Mouse (Mus musculus): ENCODE measurements at regions not wholly inside any gene's neighbourhood (a gene's known extent, or its start where the extent isn't known, plus 50 kb on each side); places are given as distances from the start of the nearest gene placed in this dataset.

DNA sequence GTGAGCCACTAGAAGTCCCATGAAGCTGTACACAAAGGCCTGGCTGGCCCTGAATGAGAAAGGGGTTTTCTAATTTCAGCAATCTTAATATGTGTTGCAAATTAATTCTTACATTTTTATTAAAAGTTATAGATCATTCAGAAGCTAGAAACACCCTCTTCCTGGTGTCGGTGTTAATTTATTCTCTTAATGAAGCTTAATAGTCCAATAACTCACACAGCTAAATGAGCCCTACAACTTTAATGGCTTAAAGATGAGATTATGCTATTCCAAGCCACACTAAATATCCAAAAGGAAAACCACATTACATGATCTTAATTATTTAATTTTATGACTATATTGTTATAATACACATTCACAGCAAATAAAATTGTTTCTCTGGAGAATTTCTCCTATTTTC, 585.7 kb downstream of the Basp1 start:
- intact Hi-C loops (cut with DNase I): no loop called here
- Histone ChIP-seq H3K27ac (no peak overlapping the region), H3K4me1 (ENCODE audit: control insufficient read depth, insufficient read depth, low read length) (no peaks in the 10 kb centered on the region), H3K27me3 (ENCODE audit: control insufficient read depth, insufficient read depth, low read length) (no peaks in the 10 kb centered on the region), H3K9ac (ENCODE audit: low read depth, low read length) (no peak overlapping the region), H3K79me2 (replicated peaks; ENCODE audit: control insufficient read depth, insufficient read depth, low read length) (no peaks in the 10 kb centered on the region), H3K36me3 (ENCODE audit: control insufficient read depth, insufficient read depth, low read length) (no peaks in the 10 kb centered on the region), H3K4me3 (no peak overlapping the region)
- 96% methylated on average over 1 of the region's 1 CpGs for WGBS
- no peak for DNase-seq
- TF ChIP-seq CTCF (IDR thresholded peaks at IDR 0.05) (no peak), EP300 (IDR thresholded peaks at IDR 0.05; ENCODE audit: insufficient read depth, low read depth, low read length) (no peak), POLR2A (IDR thresholded peaks at IDR 0.05; ENCODE audit: insufficient read depth, low read depth, low read length) (no peak)

DNA sequence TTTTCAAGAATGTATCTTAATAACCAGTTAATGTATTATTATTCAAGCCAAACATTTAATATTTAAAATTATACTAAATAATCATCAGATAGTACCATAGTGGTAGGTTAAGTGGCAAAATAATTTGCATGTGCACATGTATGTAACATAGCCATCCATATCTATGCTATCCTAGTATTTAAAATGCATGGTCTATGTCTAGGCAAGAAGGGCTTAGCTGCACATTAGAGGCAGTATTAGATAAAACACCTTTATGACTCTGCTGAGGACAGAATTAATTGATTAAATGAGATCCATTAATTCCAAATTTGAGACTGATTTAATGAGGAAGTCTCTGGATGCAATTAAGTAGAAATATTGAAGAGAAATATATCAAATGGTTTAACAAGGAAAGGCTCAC, 586.3 kb downstream of the Basp1 start:
- Histone ChIP-seq H3K79me2 (replicated peaks; ENCODE audit: control insufficient read depth, insufficient read depth, low read length) (no peaks in the 10 kb centered on the region), H3K27ac (no peak overlapping the region), H3K27me3 (ENCODE audit: control insufficient read depth, insufficient read depth, low read length) (no peaks in the 10 kb centered on the region), H3K36me3 (ENCODE audit: control insufficient read depth, insufficient read depth, low read length) (no peaks in the 10 kb centered on the region), H3K9ac (ENCODE audit: low read depth, low read length) (no peak overlapping the region), H3K4me1 (ENCODE audit: control insufficient read depth, insufficient read depth, low read length) (no peaks in the 10 kb centered on the region), H3K4me3 (no peak overlapping the region)
- intact Hi-C loops (cut with DNase I): no loop called here
- DNase-seq: no peak
- TF ChIP-seq CTCF (IDR thresholded peaks at IDR 0.05): no peak
- TF ChIP-seq POLR2A (IDR thresholded peaks at IDR 0.05; ENCODE audit: insufficient read depth, low read depth, low read length): no peak
- TF ChIP-seq EP300 (IDR thresholded peaks at IDR 0.05; ENCODE audit: insufficient read depth, low read depth, low read length): no peak

GRCm38 (mm10) chr15:24796836-24797235, 616.7 kb downstream of the Basp1 start:
- Histone ChIP-seq H3K9ac (ENCODE audit: low read depth, low read length) (no peak overlapping the region), H3K27me3 (ENCODE audit: control insufficient read depth, insufficient read depth, low read length) (no peaks in the 10 kb centered on the region), H3K36me3 (ENCODE audit: control insufficient read depth, insufficient read depth, low read length) (no peaks in the 10 kb centered on the region), H3K27ac (no peak overlapping the region), H3K79me2 (replicated peaks; ENCODE audit: control insufficient read depth, insufficient read depth, low read length) (no peaks in the 10 kb centered on the region), H3K4me3 (no peak overlapping the region), H3K4me1 (ENCODE audit: control insufficient read depth, insufficient read depth, low read length) (no peaks in the 10 kb centered on the region)
- TF ChIP-seq CTCF (IDR thresholded peaks at IDR 0.05) (no peak), POLR2A (IDR thresholded peaks at IDR 0.05; ENCODE audit: insufficient read depth, low read depth, low read length) (no peak), EP300 (IDR thresholded peaks at IDR 0.05; ENCODE audit: insufficient read depth, low read depth, low read length) (no peak)
- intact Hi-C loops (cut with DNase I): no loop called here
- WGBS: 54% methylated on average over 1 of the region's 1 CpGs
- DNase-seq: no peak

- intact Hi-C loops (cut with DNase I): no loop called here
- WGBS: 84% methylated on average over 4 of the region's 4 CpGs
- Histone ChIP-seq H3K27me3 (ENCODE audit: control insufficient read depth, insufficient read depth, low read length) (no peaks in the 10 kb centered on the region), H3K27ac (no peak overlapping the region), H3K9ac (ENCODE audit: low read depth, low read length) (no peak overlapping the region), H3K4me3 (no peak overlapping the region), H3K4me1 (ENCODE audit: control insufficient read depth, insufficient read depth, low read length) (no peaks in the 10 kb centered on the region), H3K79me2 (replicated peaks; ENCODE audit: control insufficient read depth, insufficient read depth, low read length) (no peaks in the 10 kb centered on the region), H3K36me3 (ENCODE audit: control insufficient read depth, insufficient read depth, low read length) (no peaks in the 10 kb centered on the region)
- DNase-seq: no peak
- TF ChIP-seq CTCF (IDR thresholded peaks at IDR 0.05) (no peak), EP300 (IDR thresholded peaks at IDR 0.05; ENCODE audit: insufficient read depth, low read depth, low read length) (no peak), POLR2A (IDR thresholded peaks at IDR 0.05; ENCODE audit: insufficient read depth, low read depth, low read length) (no peak)
Observed at GRCm38 (mm10) chr15:24793381-24793780, 620.2 kb downstream of the Basp1 start.

DNA sequence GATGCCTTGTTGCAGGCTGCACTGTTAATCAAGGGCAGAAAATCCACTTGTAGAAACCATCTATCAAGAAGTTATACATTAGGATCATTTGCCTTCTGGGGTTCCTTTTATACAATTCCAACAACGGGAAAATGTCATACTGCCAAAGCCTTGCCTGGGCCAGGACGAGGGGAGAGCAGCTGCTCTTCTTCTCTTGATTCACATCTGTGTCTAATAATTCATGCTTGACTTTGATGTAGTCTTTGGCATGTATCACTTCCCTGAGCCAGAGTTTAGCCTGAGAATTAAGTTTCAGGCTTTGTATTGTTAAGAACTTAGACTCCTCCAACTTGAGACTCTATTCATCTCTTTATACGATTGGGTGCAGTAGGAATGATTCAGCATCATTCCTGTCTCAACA, 627.2 kb downstream of the Basp1 start:
- intact Hi-C loops (cut with DNase I): no loop called here

GRCm38 (mm10) chr15:24778234-24778633, 635.3 kb downstream of the Basp1 start:
- intact Hi-C loops (cut with DNase I): no loop called here
- DNase-seq: no peak
- Histone ChIP-seq H3K9ac (ENCODE audit: low read depth, low read length) (no peak overlapping the region), H3K27me3 (ENCODE audit: control insufficient read depth, insufficient read depth, low read length) (no peaks in the 10 kb centered on the region), H3K4me1 (ENCODE audit: control insufficient read depth, insufficient read depth, low read length) (no peaks in the 10 kb centered on the region), H3K79me2 (replicated peaks; ENCODE audit: control insufficient read depth, insufficient read depth, low read length) (no peaks in the 10 kb centered on the region), H3K36me3 (ENCODE audit: control insufficient read depth, insufficient read depth, low read length) (no peaks in the 10 kb centered on the region), H3K27ac (no peak overlapping the region), H3K4me3 (no peak overlapping the region)
- 56% methylated on average over 1 of the region's 1 CpGs for WGBS
- TF ChIP-seq POLR2A (IDR thresholded peaks at IDR 0.05; ENCODE audit: insufficient read depth, low read depth, low read length): no peak
- no peak for TF ChIP-seq EP300 (IDR thresholded peaks at IDR 0.05; ENCODE audit: insufficient read depth, low read depth, low read length)
- TF ChIP-seq CTCF (IDR thresholded peaks at IDR 0.05): no peak

More for the DNA sequence above, 627.2 kb downstream of the Basp1 start:
- Histone ChIP-seq H3K27me3 (ENCODE audit: control insufficient read depth, insufficient read depth, low read length) (no peaks in the 10 kb centered on the region), H3K4me3 (no peak overlapping the region), H3K4me1 (ENCODE audit: control insufficient read depth, insufficient read depth, low read length) (no peaks in the 10 kb centered on the region), H3K27ac (no peak overlapping the region), H3K79me2 (replicated peaks; ENCODE audit: control insufficient read depth, insufficient read depth, low read length) (no peaks in the 10 kb centered on the region), H3K9ac (ENCODE audit: low read depth, low read length) (no peak overlapping the region), H3K36me3 (ENCODE audit: control insufficient read depth, insufficient read depth, low read length) (no peaks in the 10 kb centered on the region)
- 66% methylated on average over 3 of the region's 3 CpGs for WGBS
- TF ChIP-seq EP300 (IDR thresholded peaks at IDR 0.05; ENCODE audit: insufficient read depth, low read depth, low read length): no peak
- no peak for TF ChIP-seq CTCF (IDR thresholded peaks at IDR 0.05)
- no peak for TF ChIP-seq POLR2A (IDR thresholded peaks at IDR 0.05; ENCODE audit: insufficient read depth, low read depth, low read length)
- DNase-seq: no peak
